Mouse (Mus musculus) adrenal gland, postnatal 14 days (tissue): ENCODE results near the gene Loxl3. TPM values are rescaled to one million over a fixed set of nuclear protein-coding genes. Genes with fewer than 3 reads are reported as not detected.
A peak's percentile ranks its signal among the peaks of the same experiment; 100 is the strongest.

Experiments
- DNase-seq: peaks from one replicate; pipeline ENCODE4 v3.0.0; 2021; ENCODE audit warnings: mixed read lengths
- total RNA-seq: library from RNA; stranded (reverse); gene quantifications from 2 replicates; pipeline ENCODE4 v1.2.3, GENCODE M21; 2021

The Loxl3 gene
- total RNA-seq, 1 experiment from 2014 or later = 2.8 TPM

GRCm38 (mm10) chr6:83053136-83053960 is 19.4 kb downstream of the Loxl3 start:
- DNase-seq = peak; percentile 64

- peak; percentile 98 for DNase-seq
Measured at GRCm38 (mm10) chr6:83054074-83054851, 20.3 kb downstream of the Loxl3 start, which contains the start of gene Aup1. Gene Aup1 (plus strand): TSS chr6:83054521.

GRCm38 (mm10) chr6:83054871-83055431 is 21.0 kb downstream of the Loxl3 start, which contains the start of gene Htra2:
Gene Htra2 (minus strand): TSS chr6:83055273.
- no peak for DNase-seq

GRCm38 (mm10) chr6:83057790-83058189 is 23.8 kb downstream of the Loxl3 start, which contains the start of gene Dqx1:
Gene Dqx1 (plus strand): TSS chr6:83057844.
- no peak for DNase-seq

- no peak for DNase-seq
Measured at GRCm38 (mm10) chr6:83058725-83059124, 24.8 kb downstream of the Loxl3 start.

- no peak for DNase-seq
Measured at GRCm38 (mm10) chr6:83065995-83066394, 32.0 kb downstream of the Loxl3 start.

GRCm38 (mm10) chr6:83066441-83066840 is 32.5 kb downstream of the Loxl3 start:
- DNase-seq = no peak

- no peak for DNase-seq
Measured at GRCm38 (mm10) chr6:83068221-83068620, 34.2 kb downstream of the Loxl3 start.

GRCm38 (mm10) chr6:83068706-83069487 is 34.9 kb downstream of the Loxl3 start:
- DNase-seq = no peak

- no peak for DNase-seq
Measured at GRCm38 (mm10) chr6:83069488-83070246, 35.7 kb downstream of the Loxl3 start.

GRCm38 (mm10) chr6:83070247-83070310 is 36.1 kb downstream of the Loxl3 start, which contains the start of gene Tlx2:
Gene Tlx2 (minus strand): TSS chr6:83070293.
- no peak for DNase-seq

GRCm38 (mm10) chr6:83070311-83071219 is 36.6 kb downstream of the Loxl3 start:
- DNase-seq = peak; percentile 56

GRCm38 (mm10) chr6:83071220-83071619 is 37.2 kb downstream of the Loxl3 start:
- peak; percentile 58 for DNase-seq

- no peak for DNase-seq
Measured at GRCm38 (mm10) chr6:83074979-83075378, 41.0 kb downstream of the Loxl3 start.

GRCm38 (mm10) chr6:83077630-83078323 is 43.8 kb downstream of the Loxl3 start, which contains the start of gene Pcgf1:
Gene Pcgf1 (plus strand): TSS chr6:83077869.
- peak; percentile 74 for DNase-seq

- peak; percentile 99 for DNase-seq
Measured at GRCm38 (mm10) chr6:83078324-83078858, 44.4 kb downstream of the Loxl3 start.

GRCm38 (mm10) chr6:83080210-83080609 is 46.2 kb downstream of the Loxl3 start:
- no peak for DNase-seq

- DNase-seq = peak; percentile 56
Measured at GRCm38 (mm10) chr6:83083497-83083896, 49.5 kb downstream of the Loxl3 start.

GRCm38 (mm10) chr6:83084477-83084876 is 50.5 kb downstream of the Loxl3 start:
- no peak for DNase-seq
